In the genomic region with DNA sequence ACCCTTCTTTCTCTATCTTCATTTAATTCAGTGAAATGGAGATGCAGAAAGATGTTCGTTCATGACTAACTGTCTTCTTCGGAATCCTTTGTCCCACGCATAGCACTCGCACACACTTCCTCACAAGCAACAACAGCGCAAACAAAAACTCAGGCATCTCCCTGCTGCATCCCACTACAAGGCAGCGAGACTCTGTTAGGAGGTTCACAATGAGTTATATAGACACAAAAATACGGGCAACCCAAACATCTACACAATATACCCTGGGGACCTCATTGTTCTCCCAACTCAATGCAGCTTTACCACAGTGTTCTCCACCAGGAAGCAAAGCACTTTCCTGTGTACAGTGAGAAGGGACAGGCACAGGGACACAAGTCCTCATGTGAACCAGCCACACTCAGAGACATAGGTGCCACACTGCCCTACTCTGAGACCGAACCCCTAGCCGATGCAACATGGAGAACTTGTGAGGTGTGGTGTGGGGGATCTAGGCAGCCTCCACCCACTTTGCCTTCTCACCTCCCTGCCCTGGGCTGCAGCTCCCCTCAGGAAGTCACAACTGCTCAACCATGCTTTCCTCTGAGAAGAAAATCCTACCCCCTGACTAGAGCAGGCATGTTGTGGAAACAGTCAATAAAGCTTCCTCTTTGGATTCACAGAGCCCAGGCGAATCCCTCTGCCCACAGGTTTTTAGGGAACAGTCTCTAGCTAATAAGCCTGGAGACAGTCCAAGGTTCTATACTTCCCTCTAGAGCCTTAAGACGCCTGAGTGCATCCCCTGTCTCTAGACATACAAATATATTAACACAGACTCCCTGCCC, we compare ENCODE assay signal across 9 mouse cellular contexts. TPM values are rescaled to one million over a fixed set of nuclear protein-coding genes. Genes with fewer than 3 reads are reported as not detected.
DNase-seq lines count a peak whose midpoint lies in the region; ATAC-seq lines count a peak whose summit lies in the region.
"Had no signal": no experiment of that assay in that cellular context is flagged by ENCODE, and none has a peak within 500 bp of the region (broad histone marks: within the 10 kb centered on the region; RNA-seq: fewer than 3 reads in every experiment).

No protein-coding gene starts in this region.

- no peak overlapping the region for H3K27ac ChIP-seq in embryonic facial prominence, embryonic 14.5 days (replicated peaks; ENCODE audit: low read depth, low read length)
- H3K27ac ChIP-seq in hindbrain, embryonic 16.5 days (ENCODE audit: low read depth, low read length) = peak overlapping the region; percentile 51
- H3K27ac ChIP-seq in neural tube, embryonic 13.5 days (replicated peaks) = peak overlapping the region; percentile 87
- H3K27ac ChIP-seq in intestine, embryonic 15.5 days = no peak overlapping the region

- WGBS in embryonic facial prominence, embryonic 14.5 days = 16% methylated on average over 11 of the region's 11 CpGs
- 9% methylated on average over 11 of the region's 11 CpGs for WGBS in hindbrain, embryonic 16.5 days
- WGBS in neural tube, embryonic 13.5 days = 8% methylated on average over 11 of the region's 11 CpGs
- 12% methylated on average over 11 of the region's 11 CpGs for WGBS in intestine, embryonic 15.5 days

- peak overlapping the region; percentile 29; the same call in 1 of the 2 replicates for H3K4me3 ChIP-seq in embryonic facial prominence, embryonic 14.5 days (ENCODE audit: low read depth, low read length)
- H3K4me3 ChIP-seq in hindbrain, embryonic 16.5 days (ENCODE audit: low read length) = peak overlapping the region; percentile 33
- peak overlapping the region; percentile 37 for H3K4me3 ChIP-seq in neural tube, embryonic 13.5 days
- H3K4me3 ChIP-seq in intestine, embryonic 15.5 days (replicated peaks) = no peak overlapping the region

- H3K27me3 ChIP-seq in embryonic facial prominence, embryonic 14.5 days (replicated peaks; ENCODE audit: control insufficient read depth, insufficient read depth, low read length) = peaks cover 88% of the 10 kb centered on the region
- peaks cover 59% of the 10 kb centered on the region for H3K27me3 ChIP-seq in hindbrain, embryonic 16.5 days (replicated peaks; ENCODE audit: control insufficient read depth, insufficient read depth, low read length)
- peaks cover 93% of the 10 kb centered on the region for H3K27me3 ChIP-seq in neural tube, embryonic 13.5 days
- peaks cover 85% of the 10 kb centered on the region for H3K27me3 ChIP-seq in intestine, embryonic 15.5 days (replicated peaks)

- ATAC-seq in embryonic facial prominence, embryonic 14.5 days (ENCODE audit: low read depth) = no peak
- ATAC-seq in hindbrain, embryonic 16.5 days = no peak
- ATAC-seq in neural tube, embryonic 13.5 days (ENCODE audit: low read depth) = no peak
- ATAC-seq in intestine, embryonic 15.5 days = no peak

- no peaks in the 10 kb centered on the region for H3K36me3 ChIP-seq in embryonic facial prominence, embryonic 14.5 days (ENCODE audit: control insufficient read depth, insufficient read depth, low read length)
- no peaks in the 10 kb centered on the region for H3K36me3 ChIP-seq in hindbrain, embryonic 16.5 days (ENCODE audit: control insufficient read depth, insufficient read depth, low read length)
- no peaks in the 10 kb centered on the region for H3K36me3 ChIP-seq in neural tube, embryonic 13.5 days
- no peaks in the 10 kb centered on the region for H3K36me3 ChIP-seq in intestine, embryonic 15.5 days

- no peaks in the 10 kb centered on the region for H3K9me3 ChIP-seq in embryonic facial prominence, embryonic 14.5 days (ENCODE audit: control insufficient read depth, low read length)
- no peaks in the 10 kb centered on the region for H3K9me3 ChIP-seq in hindbrain, embryonic 16.5 days (ENCODE audit: control insufficient read depth, low read length)
- H3K9me3 ChIP-seq in neural tube, embryonic 13.5 days = no peaks in the 10 kb centered on the region
- no peaks in the 10 kb centered on the region for H3K9me3 ChIP-seq in intestine, embryonic 15.5 days

- H3K9ac ChIP-seq in embryonic facial prominence, embryonic 14.5 days (ENCODE audit: low read depth, low read length) = peak overlapping the region; percentile 37; the same call in 1 of the 2 replicates
- peak overlapping the region; percentile 52; the same call in 1 of the 2 replicates for H3K9ac ChIP-seq in hindbrain, embryonic 16.5 days (ENCODE audit: low read depth, low read length)
- peak overlapping the region; percentile 71 for H3K9ac ChIP-seq in neural tube, embryonic 13.5 days
- no peak overlapping the region for H3K9ac ChIP-seq in intestine, embryonic 15.5 days

- DNase-seq in layer of hippocampus, postnatal 10 days (ENCODE audit: low spot score in 2 of 2) = peak; percentile 18 to 28
- DNase-seq in layer of hippocampus, postnatal 25 days (ENCODE audit: extremely low spot score in 1 of 2, low spot score in 1 of 2) = no peak
- no peak for DNase-seq in embryonic facial prominence, embryonic 14.5 days (ENCODE audit: low spot score)
- no peak for DNase-seq in spleen, adult 18-20 months
- no peak for DNase-seq in kidney, adult 11 months
- DNase-seq: kidney, postnatal 36 days had no signal

- peak overlapping the region; percentile 53; the same call in 1 of the 2 replicates for H3K4me2 ChIP-seq in embryonic facial prominence, embryonic 14.5 days (ENCODE audit: low read depth, low read length)
- H3K4me2 ChIP-seq in hindbrain, embryonic 16.5 days (ENCODE audit: low read length) = peak overlapping the region; percentile 72
- peak overlapping the region; percentile 59 for H3K4me2 ChIP-seq in neural tube, embryonic 13.5 days
- H3K4me2 ChIP-seq in intestine, embryonic 15.5 days (replicated peaks) = no peak overlapping the region

- H3K4me1 ChIP-seq in embryonic facial prominence, embryonic 14.5 days (ENCODE audit: control insufficient read depth, insufficient read depth, low read length) = peaks cover 47% of the 10 kb centered on the region
- peaks cover 44% of the 10 kb centered on the region for H3K4me1 ChIP-seq in hindbrain, embryonic 16.5 days (ENCODE audit: control insufficient read depth, insufficient read depth, low read depth, low read length)
- peaks cover 77% of the 10 kb centered on the region for H3K4me1 ChIP-seq in neural tube, embryonic 13.5 days (replicated peaks)
- H3K4me1 ChIP-seq in intestine, embryonic 15.5 days (replicated peaks) = peaks cover 46% of the 10 kb centered on the region

RNA-seq across cellular contexts. Expression of gene Islr, which starts 3.6 kb away (rescaled TPM):
- total RNA-seq in layer of hippocampus, postnatal 10 days (2021) = 10 to 100 TPM; 16.4 to 18.1 TPM
- total RNA-seq in layer of hippocampus, postnatal 25 days (2021) = 10 to 100 TPM; 11.3 to 15.0 TPM
- 118 and 137 TPM in 2 replicates for polyA plus RNA-seq in embryonic facial prominence, embryonic 14.5 days (2014; fragmentation: Nextera tagmentation; extraction: Ambion mirVana)
- polyA plus RNA-seq in hindbrain, embryonic 16.5 days (2015; fragmentation: Nextera tagmentation; extraction: Ambion mirVana) = 40.4 and 50.5 TPM in 2 replicates
- polyA plus RNA-seq in neural tube, embryonic 13.5 days (2015; fragmentation: Nextera tagmentation; extraction: Ambion mirVana) = 53.6 and 58.2 TPM in 2 replicates
- 83.4 and 84.8 TPM in 2 replicates for polyA plus RNA-seq in intestine, embryonic 15.5 days (2015; fragmentation: Nextera tagmentation; extraction: Ambion mirVana)

RNA-seq across cellular contexts. Expression of gene Islr2, which starts 3.6 kb away (rescaled TPM):
- 100 to 1,000 TPM; 231 to 269 TPM for total RNA-seq in layer of hippocampus, postnatal 10 days (2021)
- 100 to 1,000 TPM; 152 TPM for total RNA-seq in layer of hippocampus, postnatal 25 days (2021)
- polyA plus RNA-seq in embryonic facial prominence, embryonic 14.5 days (2014; fragmentation: Nextera tagmentation; extraction: Ambion mirVana) = 2.5 and 3.1 TPM in 2 replicates
- 13.8 and 21.5 TPM in 2 replicates for polyA plus RNA-seq in hindbrain, embryonic 16.5 days (2015; fragmentation: Nextera tagmentation; extraction: Ambion mirVana)
- polyA plus RNA-seq in neural tube, embryonic 13.5 days (2015; fragmentation: Nextera tagmentation; extraction: Ambion mirVana) = 19.8 and 22.3 TPM in 2 replicates
- polyA plus RNA-seq in intestine, embryonic 15.5 days (2015; fragmentation: Nextera tagmentation; extraction: Ambion mirVana) = 1.3 and 1.4 TPM in 2 replicates

RNA-seq across cellular contexts. Expression of gene Pml, which starts 49.1 kb away (rescaled TPM):
- total RNA-seq in layer of hippocampus, postnatal 10 days (2021) = 1 to 10 TPM; 7.3 to 9.1 TPM
- 10 to 100 TPM in 1 of 2 experiments, 1 to 10 TPM in 1; 8.4 to 11.0 TPM for total RNA-seq in layer of hippocampus, postnatal 25 days (2021)
- polyA plus RNA-seq in embryonic facial prominence, embryonic 14.5 days (2014; fragmentation: Nextera tagmentation; extraction: Ambion mirVana) = 14.6 and 15.3 TPM in 2 replicates
- 3.9 and 6.0 TPM in 2 replicates for polyA plus RNA-seq in hindbrain, embryonic 16.5 days (2015; fragmentation: Nextera tagmentation; extraction: Ambion mirVana)
- polyA plus RNA-seq in neural tube, embryonic 13.5 days (2015; fragmentation: Nextera tagmentation; extraction: Ambion mirVana) = 3.4 and 4.0 TPM in 2 replicates
- polyA plus RNA-seq in intestine, embryonic 15.5 days (2015; fragmentation: Nextera tagmentation; extraction: Ambion mirVana) = 13.2 and 15.6 TPM in 2 replicates

RNA-seq across cellular contexts. Expression of gene Stoml1, which starts 52.5 kb away (rescaled TPM):
- 10 to 100 TPM; 77.5 to 80.5 TPM for total RNA-seq in layer of hippocampus, postnatal 10 days (2021)
- 10 to 100 TPM; 71.3 to 78.6 TPM for total RNA-seq in layer of hippocampus, postnatal 25 days (2021)
- 25.0 and 34.1 TPM in 2 replicates for polyA plus RNA-seq in embryonic facial prominence, embryonic 14.5 days (2014; fragmentation: Nextera tagmentation; extraction: Ambion mirVana)
- polyA plus RNA-seq in hindbrain, embryonic 16.5 days (2015; fragmentation: Nextera tagmentation; extraction: Ambion mirVana) = 141 and 142 TPM in 2 replicates
- polyA plus RNA-seq in neural tube, embryonic 13.5 days (2015; fragmentation: Nextera tagmentation; extraction: Ambion mirVana) = 86.0 and 107 TPM in 2 replicates
- 21.3 and 21.4 TPM in 2 replicates for polyA plus RNA-seq in intestine, embryonic 15.5 days (2015; fragmentation: Nextera tagmentation; extraction: Ambion mirVana)

Comparison
In these comparisons a context has a peak if more than half of its experiments do, and no peak if none do; other contexts are left out.
1. DNase-seq: peak in layer of hippocampus, postnatal 10 days (2 of 2); none in layer of hippocampus, postnatal 25 days (0 of 2), embryonic facial prominence, embryonic 14.5 days (single experiment), spleen, adult 18-20 months (0 of 2) and kidney, adult 11 months (single experiment).
2. H3K27ac ChIP-seq: peak in hindbrain, embryonic 16.5 days (single experiment) and neural tube, embryonic 13.5 days (single experiment); none in embryonic facial prominence, embryonic 14.5 days (single experiment) and intestine, embryonic 15.5 days (single experiment).